Comparison of ENCODE assay signal across 8 mouse cellular contexts in the genomic region with DNA sequence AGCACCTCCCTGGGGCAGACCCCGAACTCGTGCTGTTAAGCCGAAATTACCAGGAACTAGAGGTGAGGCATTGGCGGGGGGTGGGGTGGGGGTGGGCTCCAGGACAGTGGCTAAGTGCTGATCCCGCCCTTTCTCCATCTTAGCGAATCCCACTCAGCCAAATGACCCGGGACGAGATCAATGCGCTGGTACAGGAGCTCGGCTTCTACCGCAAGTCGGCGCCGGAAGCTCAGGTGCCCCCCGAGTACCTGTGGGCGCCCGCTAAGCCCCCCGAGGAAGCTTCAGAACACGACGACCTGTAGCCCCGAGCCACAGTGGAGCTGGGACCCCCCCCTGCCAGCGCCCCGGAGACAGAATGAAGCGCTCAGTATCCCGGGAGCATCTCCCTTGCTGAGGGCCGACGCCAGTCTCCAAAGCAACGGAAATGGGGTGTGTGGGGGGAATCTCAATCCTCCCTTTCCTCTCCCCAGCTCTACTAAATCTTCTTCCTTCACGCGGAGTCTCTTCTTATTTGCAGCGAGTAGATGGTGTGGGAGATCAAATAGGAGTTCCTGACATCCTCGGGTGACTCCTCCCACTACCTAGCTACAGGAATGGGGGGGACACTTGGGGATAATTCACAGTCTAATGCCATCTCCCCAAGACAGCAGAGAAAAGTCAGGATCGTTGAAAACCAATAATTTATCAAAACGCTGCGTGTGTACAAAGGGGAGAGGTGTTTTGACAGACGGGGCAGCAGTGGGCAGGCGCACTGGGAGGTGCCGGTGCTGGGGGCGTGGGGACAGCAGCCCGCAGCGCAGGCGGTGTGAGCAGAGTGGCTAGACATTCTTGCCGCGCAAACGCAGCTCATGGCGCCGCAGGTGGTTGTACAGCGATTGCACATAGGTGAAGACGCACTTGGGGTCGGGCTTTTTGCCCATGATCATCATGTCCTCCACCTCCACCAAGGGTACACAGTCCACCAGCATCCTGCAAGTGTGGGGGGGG. TPM values are rescaled to one million over a fixed set of nuclear protein-coding genes. Genes with fewer than 3 reads are reported as not detected.
DNase-seq lines count a peak whose midpoint lies in the region; ATAC-seq lines count a peak whose summit lies in the region.

No protein-coding gene starts in this region.

- peak overlapping the region; percentile 77 for H3K4me2 ChIP-seq in limb, embryonic 13.5 days (replicated peaks)

- no peak overlapping the region for H3K27ac ChIP-seq in limb, embryonic 13.5 days

- H3K27me3 ChIP-seq in limb, embryonic 13.5 days: peaks cover 28% of the 10 kb centered on the region

- peaks cover 34% of the 10 kb centered on the region for H3K36me3 ChIP-seq in limb, embryonic 13.5 days

- WGBS in limb, embryonic 13.5 days: 1% methylated on average over 50 of the region's 50 CpGs

- peak; percentile 18 for DNase-seq in right cerebral cortex, postnatal 14 days
- DNase-seq in right cerebral cortex, adult 18-20 months: no peak
- DNase-seq in embryo, embryonic 11 days: peak; percentile 70
- DNase-seq in natural killer cell, adult 2 months (ENCODE audit: low spot score in 2 of 2): peak; percentile 19 to 32
- no peak for DNase-seq in ovary, postnatal 10 days (ENCODE audit: low spot score)
- no peak for DNase-seq in frontal cortex, postnatal 36 days (ENCODE audit: low spot score in 2 of 2)

- H3K9ac ChIP-seq in limb, embryonic 13.5 days: peak overlapping the region; percentile 50

- H3K4me3 ChIP-seq in limb, embryonic 13.5 days: peak overlapping the region; percentile 60

- ATAC-seq in hematopoietic stem cell, adult 5-6 weeks (replicated peaks in 1 of 2; ENCODE audit: insufficient read depth in 1 of 2, low FRiP score in 2 of 2, low TSS enrichment in 1 of 2, low read depth in 1 of 2, poor library complexity in 2 of 2, severe bottlenecking in 2 of 2): peak; percentile 65; a peak in 3 of 4 replicates
- peak; percentile 12; the same call in 1 of the 2 replicates for ATAC-seq in limb, embryonic 13.5 days (ENCODE audit: low FRiP score, low read depth)

- peaks cover 29% of the 10 kb centered on the region for H3K4me1 ChIP-seq in limb, embryonic 13.5 days

- H3K9me3 ChIP-seq in limb, embryonic 13.5 days: no peaks in the 10 kb centered on the region

RNA-seq across cellular contexts. Expression of a gene that starts 2.7 kb away (rescaled TPM):
- 4.8 and 7.6 TPM in 2 replicates for total RNA-seq in hematopoietic stem cell, adult 5-6 weeks (2017)
- polyA plus RNA-seq in limb, embryonic 13.5 days (2015; fragmentation: Nextera tagmentation; extraction: Ambion mirVana): 142 and 153 TPM in 2 replicates

RNA-seq across cellular contexts. Expression of a gene that starts 12.5 kb away (rescaled TPM):
- total RNA-seq in hematopoietic stem cell, adult 5-6 weeks (2017): 0.19 TPM in 1 of 2 replicates, not detected in the other
- polyA plus RNA-seq in limb, embryonic 13.5 days (2015; fragmentation: Nextera tagmentation; extraction: Ambion mirVana): 0.09 and 0.23 TPM in 2 replicates

RNA-seq across cellular contexts. Expression of a gene that starts 23.3 kb away (rescaled TPM):
- 6.9 and 9.8 TPM in 2 replicates for total RNA-seq in hematopoietic stem cell, adult 5-6 weeks (2017)
- 57.8 and 63.6 TPM in 2 replicates for polyA plus RNA-seq in limb, embryonic 13.5 days (2015; fragmentation: Nextera tagmentation; extraction: Ambion mirVana)

RNA-seq across cellular contexts. Expression of a gene that starts 29.1 kb away (rescaled TPM):
- not detected in 2 replicates for total RNA-seq in hematopoietic stem cell, adult 5-6 weeks (2017)
- 0.22 and 0.38 TPM in 2 replicates for polyA plus RNA-seq in limb, embryonic 13.5 days (2015; fragmentation: Nextera tagmentation; extraction: Ambion mirVana)

Comparison
In these comparisons a context has a peak if more than half of its experiments do, and no peak if none do; other contexts are left out.
1. DNase-seq: peak in right cerebral cortex, postnatal 14 days (single experiment), embryo, embryonic 11 days (single experiment) and natural killer cell, adult 2 months (2 of 2); none in right cerebral cortex, adult 18-20 months (single experiment), ovary, postnatal 10 days (single experiment) and frontal cortex, postnatal 36 days (0 of 2).